Mouse (Mus musculus) G1E-ER4 (cell line): Measurements from ENCODE around the gene Atp6v0a4. TPM values are rescaled to one million over a fixed set of nuclear protein-coding genes. Genes with fewer than 3 reads are reported as not detected.

Experiments used
- GATA1 ChIP-seq: IDR thresholded peaks from one replicate; pipeline ENCODE4 v1.8.0; 2012; ENCODE audit warnings: low read length, inconsistent platforms
- polyA plus RNA-seq: library from polyadenylated mRNA; stranded (reverse); fragments of >175 nt; gene quantifications from 2 replicates; pipeline ENCODE4 v1.2.3, GENCODE M21; 2012

The Atp6v0a4 gene
- polyA plus RNA-seq, 1 experiment: not detected

DNA sequence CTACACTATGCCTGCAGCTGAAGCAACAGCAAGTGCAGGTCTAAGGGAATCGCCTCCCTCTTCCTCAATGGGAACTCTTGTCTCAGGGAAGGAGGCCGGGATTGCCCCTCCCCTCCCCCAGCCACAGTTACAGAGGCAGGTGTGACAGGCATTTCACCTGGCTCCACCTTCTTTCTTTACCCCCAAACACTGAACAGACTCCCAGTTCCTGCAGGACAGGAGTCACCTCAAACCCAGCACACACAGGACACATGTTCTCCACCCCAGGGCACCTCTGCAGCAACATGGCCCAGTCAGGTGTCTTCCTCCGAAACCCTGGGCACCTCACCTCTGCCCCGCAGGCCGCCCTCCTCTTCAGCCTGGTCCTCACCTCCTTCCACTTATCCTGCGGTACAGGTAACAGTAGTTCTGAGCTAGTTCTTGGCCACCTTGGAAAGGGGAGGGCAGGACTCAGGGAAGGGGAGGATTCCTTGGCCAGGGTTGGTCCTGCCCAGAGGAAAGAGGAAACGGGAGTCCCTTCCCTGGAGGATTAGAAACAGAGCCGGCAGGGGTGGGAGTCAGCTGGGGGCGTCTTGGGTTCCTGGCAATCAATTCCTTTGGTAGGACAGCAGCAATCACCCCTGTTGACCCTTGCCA is 15.1 kb downstream of the Atp6v0a4 start, which contains the start of gene Tmem213:
Tmem213 (plus strand) TSS at position 96 of the 636 bp plus-strand sequence.
- TF ChIP-seq GATA1: no peak

DNA sequence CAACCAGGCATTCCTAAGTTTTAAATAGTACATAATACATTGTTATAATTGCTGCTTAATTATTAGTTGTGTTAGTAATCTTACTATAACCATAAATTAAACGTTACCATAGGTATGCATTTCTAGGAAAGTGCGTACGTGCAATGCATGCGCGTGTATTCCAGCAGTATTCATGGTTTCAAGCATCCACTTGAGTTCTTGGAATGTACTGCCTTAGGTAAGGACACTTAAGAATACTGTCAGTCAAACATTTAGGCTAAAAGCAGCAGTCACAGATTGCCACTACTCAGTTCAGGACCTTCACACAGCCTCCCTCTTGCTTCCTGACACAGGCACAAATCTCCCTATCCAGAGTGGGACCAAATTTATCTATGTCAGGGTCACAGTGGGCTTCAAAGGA is 15.9 kb downstream of the Atp6v0a4 start:
- no peak for TF ChIP-seq GATA1

DNA sequence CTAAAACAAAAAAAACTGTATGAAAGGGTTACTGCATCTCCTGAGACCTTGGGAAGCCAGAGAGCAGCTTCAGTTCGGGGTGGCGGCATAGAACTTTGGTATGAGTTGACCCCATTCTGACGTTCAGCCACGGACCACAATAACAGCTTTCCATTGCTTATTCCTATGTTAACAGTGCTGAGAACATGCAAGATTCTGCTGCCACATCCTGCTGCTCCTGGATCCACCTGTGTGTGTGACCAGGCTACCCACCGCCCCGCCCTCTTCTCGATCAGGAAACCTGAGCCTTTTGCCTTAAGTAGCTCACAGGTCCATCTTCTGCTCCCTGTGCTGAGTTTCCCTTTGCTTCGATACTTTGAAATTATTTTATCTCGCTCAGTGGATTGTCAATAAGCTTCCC is 18.5 kb downstream of the Atp6v0a4 start:
- TF ChIP-seq GATA1: no peak

DNA sequence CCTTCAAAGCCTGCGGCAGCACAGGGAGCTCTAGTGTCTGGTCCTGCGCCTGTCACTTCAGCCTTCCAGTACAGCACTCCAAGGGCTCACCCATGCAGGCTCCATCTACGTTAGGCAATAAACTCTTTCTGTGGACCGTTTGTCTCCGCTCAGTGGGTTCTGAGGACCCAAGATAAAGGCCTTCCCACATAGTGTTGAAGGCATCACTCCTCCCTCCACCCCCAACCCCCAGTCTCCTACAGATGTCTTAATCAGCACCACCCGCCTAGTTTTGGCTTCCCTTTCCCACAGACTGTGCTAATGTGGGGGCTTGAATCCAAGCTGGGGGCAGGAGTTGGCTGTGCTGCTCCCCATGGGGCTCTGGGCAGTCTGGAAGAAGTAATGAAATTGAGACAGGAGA is 20.6 kb downstream of the Atp6v0a4 start:
- no peak for TF ChIP-seq GATA1

DNA sequence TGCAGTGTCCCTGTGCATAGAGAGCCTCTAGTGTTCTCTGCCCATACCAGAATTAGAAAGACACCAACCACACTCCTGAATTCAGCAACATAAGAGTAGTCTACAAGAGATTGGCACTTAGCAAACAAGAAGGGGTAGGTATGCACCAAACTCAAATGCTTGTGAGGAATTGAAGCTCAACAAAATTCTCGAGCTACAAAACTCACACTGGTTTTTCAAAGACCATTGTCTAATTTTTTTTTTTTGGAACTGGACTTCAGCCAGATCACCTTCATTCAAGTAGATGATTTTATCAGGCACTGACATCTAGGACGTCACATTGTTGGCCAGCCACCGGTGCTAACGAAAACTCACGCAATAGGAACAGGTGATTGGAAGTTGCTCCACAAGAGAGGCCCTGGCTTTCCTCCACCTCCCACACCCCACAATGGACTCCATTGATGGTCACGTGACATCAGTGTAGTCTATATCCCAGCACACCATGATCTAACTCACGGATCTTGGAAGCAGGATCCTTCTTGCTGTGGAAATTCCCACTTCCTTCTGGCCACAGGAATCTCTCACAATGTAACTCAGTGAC is 22.1 kb downstream of the Atp6v0a4 start:
- no peak for TF ChIP-seq GATA1

DNA sequence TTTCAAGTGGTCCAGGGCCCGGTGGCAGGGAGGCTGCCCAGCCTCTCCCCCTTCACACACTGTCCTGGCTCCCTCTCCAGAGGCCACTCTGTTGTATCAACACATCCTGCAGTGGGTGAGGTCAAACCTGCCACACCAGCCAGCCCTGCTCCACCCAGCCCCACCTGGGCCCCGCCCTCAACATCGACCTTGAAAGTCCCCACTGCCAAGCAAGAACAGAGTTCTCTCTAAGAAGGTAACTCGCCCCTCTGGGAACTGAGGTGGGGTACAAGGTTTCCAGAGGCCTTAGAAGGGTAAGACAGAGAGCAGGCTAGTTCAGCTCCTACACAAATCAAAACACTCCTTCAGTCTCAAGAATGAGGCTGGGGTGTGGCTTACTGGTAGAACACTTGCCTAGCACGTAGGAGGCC is 27.4 kb downstream of the Atp6v0a4 start:
- TF ChIP-seq GATA1: no peak

DNA sequence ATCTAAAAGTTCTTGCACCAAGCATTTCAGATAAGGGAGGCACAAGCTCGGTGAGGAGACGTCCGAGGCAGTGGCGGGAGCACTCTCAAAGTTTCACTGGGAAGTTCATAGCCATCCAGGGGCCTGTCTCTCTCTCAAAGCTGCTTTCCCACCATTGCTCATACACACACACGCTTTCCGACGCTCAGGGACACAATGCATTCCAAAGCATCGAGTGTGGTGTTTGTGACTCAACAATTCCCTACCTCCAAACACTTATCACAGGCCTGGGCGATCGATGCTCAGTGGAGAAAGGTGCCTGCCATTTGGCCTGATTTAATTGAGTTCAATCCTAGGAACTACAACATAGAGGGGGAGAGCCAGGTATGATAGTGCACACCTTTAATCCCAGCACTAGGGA is 29.7 kb downstream of the Atp6v0a4 start:
- no peak for TF ChIP-seq GATA1

DNA sequence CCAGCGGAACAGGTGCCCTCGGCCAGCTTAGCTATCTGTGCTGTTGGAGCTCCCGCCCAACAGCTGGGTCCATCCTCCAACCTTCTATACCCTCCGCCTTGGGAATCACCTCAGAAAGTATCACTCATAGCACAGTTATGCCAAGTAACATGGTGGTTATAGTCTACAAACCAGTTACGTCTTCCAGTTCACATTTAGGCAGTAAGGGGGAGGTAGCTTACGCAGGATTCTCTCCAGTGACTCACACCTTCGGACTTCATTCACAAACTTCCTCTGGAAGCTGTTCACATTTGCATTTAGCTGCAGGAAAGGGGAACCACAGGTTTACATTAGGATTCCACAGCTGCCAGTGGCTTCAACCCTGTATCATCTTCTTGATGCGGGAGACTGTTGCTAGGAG is 31.8 kb downstream of the Atp6v0a4 start:
- no peak for TF ChIP-seq GATA1

DNA sequence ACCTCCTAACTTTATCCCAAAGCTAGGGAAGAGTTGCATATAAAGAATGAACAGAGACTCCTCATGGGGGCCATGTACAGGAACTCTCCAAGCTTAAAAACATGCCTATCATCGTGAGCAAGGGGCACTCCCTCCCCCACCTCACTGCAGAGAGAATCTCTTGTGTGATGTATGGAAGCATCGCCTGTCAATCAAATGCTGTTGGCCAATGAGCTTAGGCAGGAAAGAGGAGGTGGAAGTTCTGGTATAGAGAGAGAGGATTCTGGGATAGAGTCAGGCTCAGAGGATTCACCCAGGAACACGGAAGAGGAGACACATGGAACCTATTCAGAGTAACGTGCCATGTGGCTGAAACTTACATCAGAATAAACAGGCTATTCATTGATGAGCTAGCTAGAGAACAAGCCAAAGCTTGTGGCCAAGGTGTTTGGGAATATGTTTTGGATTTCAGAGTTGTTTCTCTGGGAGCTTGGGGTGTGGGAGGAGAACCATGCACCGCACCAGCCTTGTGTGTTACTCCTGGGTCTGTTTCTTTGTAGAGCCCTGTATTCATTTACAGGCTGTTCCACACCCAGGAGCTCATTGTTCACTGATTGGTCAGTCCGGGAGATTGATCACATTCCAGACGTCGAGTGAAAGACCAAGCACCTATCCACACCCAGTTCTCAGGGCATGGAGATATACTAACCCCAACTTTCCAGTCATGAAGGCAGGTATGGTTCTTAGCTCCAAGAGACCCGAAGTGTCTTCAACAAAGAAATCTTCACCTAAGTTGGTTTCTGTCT is 37.0 kb downstream of the Atp6v0a4 start:
- no peak for TF ChIP-seq GATA1

DNA sequence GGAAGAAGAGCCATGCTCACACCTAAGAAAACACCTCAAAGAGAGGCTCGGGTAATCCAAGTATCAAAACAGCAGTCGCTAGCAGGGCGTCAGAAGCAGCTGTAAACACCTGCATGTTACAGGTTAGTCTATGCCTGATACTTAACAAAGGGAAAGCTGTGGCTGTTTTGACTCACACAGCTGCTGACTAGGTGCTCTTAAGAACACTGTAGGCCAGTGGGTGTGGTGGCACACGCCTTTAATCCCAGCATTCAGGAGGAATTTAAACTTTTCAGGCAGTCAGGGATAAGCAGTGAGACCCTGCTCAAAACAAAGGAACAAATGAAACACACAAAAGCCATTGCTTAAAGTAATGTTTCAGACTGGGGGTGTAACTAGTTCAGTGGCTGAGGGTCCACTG is 41.2 kb downstream of the Atp6v0a4 start:
- TF ChIP-seq GATA1: no peak

DNA sequence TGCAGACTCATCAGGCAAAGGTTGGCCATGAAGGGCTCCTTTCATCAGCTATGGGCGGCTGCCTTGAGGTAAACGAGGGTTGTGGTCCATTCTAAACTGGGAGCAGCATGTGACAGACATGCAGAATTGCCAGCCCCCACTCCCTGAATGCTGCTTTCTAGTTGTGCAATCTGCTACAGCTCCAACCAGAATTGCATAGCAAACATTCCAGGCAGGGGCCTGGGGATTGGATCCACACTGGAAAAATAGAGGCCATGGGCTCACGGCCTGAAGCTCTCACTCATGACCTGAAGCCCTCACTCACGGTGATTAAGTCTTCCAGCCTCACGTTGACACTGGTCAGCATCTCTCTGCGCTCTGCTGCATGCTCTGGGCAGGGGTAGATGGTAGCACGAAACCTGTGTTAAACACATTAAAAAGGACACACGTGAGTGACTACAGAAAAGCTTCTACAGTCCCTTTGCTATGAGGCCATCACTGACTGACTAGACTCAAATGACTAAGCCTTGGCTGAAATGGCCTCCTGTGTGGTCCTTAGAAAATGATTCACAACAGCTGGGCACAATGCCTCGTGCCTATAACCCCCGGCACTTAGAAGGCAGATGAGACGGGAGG is 42.6 kb downstream of the Atp6v0a4 start:
- TF ChIP-seq GATA1: no peak

DNA sequence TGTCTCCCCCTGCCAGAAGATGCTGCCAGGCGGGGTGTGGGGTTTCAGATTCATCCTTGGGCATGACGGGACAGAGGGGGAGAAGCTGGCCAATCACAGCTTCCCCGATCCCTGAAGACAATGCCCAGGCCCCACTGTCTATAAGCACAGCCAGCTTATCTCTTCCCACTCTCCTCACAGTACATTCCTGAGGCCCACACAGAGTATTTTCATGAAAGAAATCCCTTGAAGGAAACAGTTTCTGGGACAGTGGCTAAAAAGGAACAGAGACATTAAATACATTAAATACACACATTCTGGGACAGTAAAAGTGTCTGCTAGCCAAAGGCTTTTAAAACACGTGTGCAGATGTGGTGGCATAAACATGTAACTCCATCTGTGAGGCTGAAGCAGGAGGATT is 44.0 kb downstream of the Atp6v0a4 start:
- no peak for TF ChIP-seq GATA1

DNA sequence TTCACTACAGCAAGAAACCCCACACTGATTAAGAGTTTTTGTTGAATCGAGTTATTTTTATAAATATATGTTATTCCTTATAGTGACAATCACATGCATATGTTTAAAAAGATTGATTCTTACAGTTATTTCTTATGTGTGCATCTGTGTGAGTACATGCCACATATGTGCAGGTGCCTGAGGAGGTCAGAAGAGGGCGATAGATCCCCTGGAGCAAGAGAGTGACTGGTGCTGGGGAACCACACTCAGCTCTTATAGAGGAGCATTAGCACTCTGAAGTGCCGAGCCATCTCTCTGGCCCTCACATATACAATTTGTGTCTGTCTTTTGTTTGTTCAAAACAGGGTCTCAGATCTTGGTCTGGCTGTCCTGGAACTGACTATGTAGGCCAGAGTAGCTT is 50.8 kb downstream of the Atp6v0a4 start:
- no peak for TF ChIP-seq GATA1

DNA sequence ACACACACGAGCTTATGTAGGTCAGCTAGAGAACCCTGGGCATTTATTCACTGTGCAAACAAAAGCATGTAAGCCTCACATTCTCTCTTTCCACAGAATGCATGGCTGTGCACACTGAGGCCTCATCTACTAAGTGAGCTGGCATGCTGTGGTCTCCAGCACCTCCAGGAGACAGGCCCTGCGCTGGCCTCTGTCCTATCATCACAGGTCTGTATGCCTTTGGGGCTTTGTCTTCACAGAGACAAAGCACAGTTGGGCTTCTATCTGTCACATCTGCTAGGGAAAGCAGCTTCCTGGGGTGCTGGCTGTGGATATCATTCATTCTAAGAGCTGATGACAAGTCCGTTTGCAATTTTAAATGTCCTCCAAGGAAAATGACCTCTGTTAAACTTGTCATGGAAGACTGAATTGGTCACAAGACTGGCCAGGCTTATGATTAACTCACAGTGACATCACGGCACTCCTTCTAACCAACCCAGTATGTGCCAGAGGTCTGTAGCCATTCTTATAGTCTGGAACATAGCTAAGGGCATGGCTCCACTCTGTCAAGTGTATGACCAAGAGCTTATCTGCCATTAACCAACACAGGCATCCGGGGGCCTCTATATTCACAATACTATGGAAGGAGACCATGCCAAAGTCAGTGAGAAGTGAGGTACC is 52.1 kb downstream of the Atp6v0a4 start:
- no peak for TF ChIP-seq GATA1

DNA sequence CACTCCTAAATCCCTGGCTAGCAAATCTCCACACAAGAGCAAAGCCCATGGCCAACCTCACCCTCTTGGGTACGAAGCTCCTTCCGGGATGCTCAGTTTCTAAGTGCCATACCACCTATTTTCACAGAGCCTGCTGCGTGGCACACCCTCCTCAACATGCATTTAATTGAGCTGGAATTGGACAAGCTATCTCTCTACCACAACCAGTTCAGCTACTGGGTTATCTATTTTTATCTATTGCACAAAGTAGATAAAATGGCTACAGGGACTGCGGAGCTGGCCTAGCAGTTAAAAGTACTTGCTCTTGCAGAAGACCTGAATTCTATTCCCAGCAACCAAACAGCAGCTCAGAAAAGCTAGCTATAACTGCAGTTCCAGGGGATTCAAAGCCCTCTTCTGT is 53.1 kb downstream of the Atp6v0a4 start:
- TF ChIP-seq GATA1: no peak

DNA sequence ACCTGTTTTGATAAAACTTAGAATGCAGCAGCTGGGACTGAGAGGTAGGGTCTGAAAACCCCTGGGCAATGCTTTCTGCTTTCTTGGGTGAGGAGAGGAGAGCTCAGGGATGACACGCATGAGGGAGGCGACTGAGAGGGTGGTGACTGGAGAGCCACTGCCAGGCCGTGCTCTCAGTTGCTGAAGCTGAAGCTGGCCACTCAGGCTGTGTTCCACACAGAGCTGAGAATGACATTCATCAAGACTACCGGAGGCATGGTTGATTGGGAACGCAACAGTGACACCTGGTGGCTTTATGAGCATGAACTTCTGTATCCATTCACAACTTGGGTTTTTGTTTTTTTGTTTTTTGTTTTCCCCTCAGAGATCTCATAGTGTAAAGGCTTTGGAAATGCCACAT is 58.2 kb downstream of the Atp6v0a4 start:
- TF ChIP-seq GATA1: no peak
